Mouse (Mus musculus) lung, postnatal 25 days (tissue): Measurements from ENCODE around the gene S100pbp.
A peak's percentile ranks its signal among the peaks of the same experiment; 100 is the strongest.

Source experiments
- DNase-seq: peaks from one replicate; pipeline ENCODE4 v3.0.0; 2022; ENCODE audit warnings: low spot score

The S100pbp gene

GRCm38 (mm10) chr4:129189542-129190519, at the start of gene S100pbp, which contains the start of gene Yars:
Gene S100pbp (minus strand): TSS chr4:129189727.
Gene Yars (plus strand): TSS chr4:129189760.
- peak; percentile 97 for DNase-seq

- DNase-seq, result peak; percentile 64
Measured at GRCm38 (mm10) chr4:129239075-129239474, 49.5 kb upstream of the S100pbp start.

- DNase-seq, result no peak
Measured at GRCm38 (mm10) chr4:129238579-129239016, 49.1 kb upstream of the S100pbp start.

- DNase-seq, result no peak
Measured at GRCm38 (mm10) chr4:129237843-129238441, 48.4 kb upstream of the S100pbp start.

GRCm38 (mm10) chr4:129236236-129236813, 46.8 kb upstream of the S100pbp start:
- no peak for DNase-seq

GRCm38 (mm10) chr4:129235147-129235546, 45.6 kb upstream of the S100pbp start:
- DNase-seq, result no peak

GRCm38 (mm10) chr4:129234488-129234887, 45.0 kb upstream of the S100pbp start:
- peak; percentile 69 for DNase-seq

GRCm38 (mm10) chr4:129232561-129233360, 43.2 kb upstream of the S100pbp start:
- no peak for DNase-seq

GRCm38 (mm10) chr4:129231594-129232450, 42.3 kb upstream of the S100pbp start:
- DNase-seq, result peak; percentile 75

- DNase-seq, result no peak
Measured at GRCm38 (mm10) chr4:129230926-129231325, 41.4 kb upstream of the S100pbp start.

GRCm38 (mm10) chr4:129227985-129228381, 38.5 kb upstream of the S100pbp start:
- DNase-seq, result no peak

- DNase-seq, result no peak
Measured at GRCm38 (mm10) chr4:129227170-129227984, 37.9 kb upstream of the S100pbp start.

- DNase-seq, result no peak
Measured at GRCm38 (mm10) chr4:129226441-129226963, 37.0 kb upstream of the S100pbp start.

GRCm38 (mm10) chr4:129225315-129225714, 35.8 kb upstream of the S100pbp start:
- no peak for DNase-seq

GRCm38 (mm10) chr4:129223421-129224281, 34.1 kb upstream of the S100pbp start:
- DNase-seq, result no peak

GRCm38 (mm10) chr4:129222019-129222925, 32.7 kb upstream of the S100pbp start:
- DNase-seq, result no peak
